Mouse (Mus musculus): ENCODE results near the gene Pola1.
A peak's percentile ranks its signal among the peaks of the same experiment; 100 is the strongest.

The Pola1 gene

DNA sequence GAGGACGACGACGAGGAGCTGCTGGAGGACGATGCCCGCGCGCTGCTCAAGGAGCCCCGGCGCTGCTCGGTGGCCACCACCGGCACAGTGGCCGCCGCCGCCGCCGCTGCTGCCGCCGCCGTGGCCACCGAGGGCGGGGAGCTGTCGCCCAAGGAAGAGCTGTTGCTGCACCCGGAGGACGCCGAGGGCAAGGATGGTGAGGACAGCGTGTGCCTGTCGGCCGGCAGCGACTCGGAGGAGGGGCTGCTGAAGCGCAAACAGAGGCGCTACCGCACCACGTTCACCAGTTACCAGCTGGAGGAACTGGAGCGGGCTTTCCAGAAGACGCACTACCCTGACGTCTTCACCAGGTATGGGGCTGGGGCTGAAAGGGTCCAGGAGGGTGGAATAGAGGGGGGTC, 342.9 kb downstream of the Pola1 start:
- no peak for DNase-seq (ENCODE audit: low spot score in 2 of 2)

DNA sequence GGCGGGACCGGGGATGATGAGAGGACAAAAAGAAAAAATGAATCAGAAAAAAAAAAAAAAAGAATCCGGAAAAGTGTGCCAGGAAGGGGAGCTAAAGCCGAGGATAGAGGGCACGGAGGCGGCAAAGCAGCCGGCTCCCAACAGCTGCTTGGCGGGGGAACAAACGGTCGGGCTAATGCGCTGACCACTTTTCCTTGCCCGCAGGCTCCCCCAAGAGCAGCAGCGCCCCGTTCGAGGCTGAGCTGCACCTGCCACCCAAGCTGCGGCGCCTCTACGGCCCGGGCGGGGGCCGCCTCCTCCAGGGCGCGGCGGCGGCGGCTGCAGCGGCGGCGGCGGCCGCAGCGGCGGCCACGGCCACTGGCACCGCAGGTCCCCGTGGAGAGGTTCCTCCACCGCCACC, 343.6 kb downstream of the Pola1 start:
- no peak for DNase-seq (ENCODE audit: low spot score in 2 of 2)

GRCm38 (mm10) chrX:93286291-93286893, 345.6 kb downstream of the Pola1 start, which contains the start of gene Arx:
Gene Arx, plus strand, starts transcription at chrX:93286445.
- peak; percentile 25 to 37 for DNase-seq (ENCODE audit: low spot score in 2 of 2)

GRCm38 (mm10) chrX:93285091-93285490, 346.9 kb downstream of the Pola1 start:
- DNase-seq (ENCODE audit: low spot score in 2 of 2): no peak

DNA sequence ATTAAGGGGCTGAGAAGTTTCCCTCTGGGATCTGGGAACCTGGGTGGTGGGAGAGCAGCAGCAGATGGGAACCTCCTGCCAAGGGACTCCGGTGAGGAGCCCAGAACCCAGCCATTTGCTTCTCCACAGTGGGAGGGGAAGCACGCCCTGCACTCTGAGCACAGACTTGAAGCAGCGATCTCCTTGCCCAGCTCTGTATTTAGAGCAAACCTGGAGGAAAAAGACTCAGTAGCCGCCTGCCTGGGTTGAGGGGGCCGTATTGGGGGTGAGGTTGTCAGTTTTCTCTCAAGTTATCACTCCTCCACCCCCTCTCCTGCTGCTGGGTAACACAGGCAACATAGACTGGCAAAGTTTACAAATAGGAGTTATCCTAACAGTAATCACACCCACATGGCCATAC, 350.2 kb downstream of the Pola1 start:
- DNase-seq (ENCODE audit: low spot score in 2 of 2): no peak

GRCm38 (mm10) chrX:93281028-93281723, 350.8 kb downstream of the Pola1 start:
- DNase-seq (ENCODE audit: low spot score in 2 of 2): peak; percentile 21 to 42

DNA sequence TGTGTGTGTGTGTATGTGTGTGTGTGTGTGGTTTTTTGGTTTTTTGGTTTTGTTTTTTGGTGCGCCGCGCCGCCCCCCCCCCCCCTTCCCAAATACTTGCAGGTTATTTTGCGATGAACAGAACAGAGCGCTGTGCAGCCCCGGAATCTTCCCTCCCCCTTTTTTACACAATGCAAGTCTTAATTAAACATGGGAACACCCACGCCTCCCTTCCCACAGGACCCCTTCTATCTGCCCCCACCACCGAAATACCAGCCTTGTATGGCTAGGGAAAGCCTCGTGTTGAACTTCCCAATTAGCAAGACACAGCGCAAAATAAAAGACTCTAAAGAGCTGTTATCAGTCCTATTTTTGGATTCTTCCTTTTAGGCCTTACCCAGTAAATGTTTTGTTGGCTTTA, 352.0 kb downstream of the Pola1 start:
- no peak for DNase-seq (ENCODE audit: low spot score in 2 of 2)

GRCm38 (mm10) chrX:93275689-93276088, 356.3 kb downstream of the Pola1 start:
- DNase-seq (ENCODE audit: low spot score in 2 of 2): no peak

Measured in natural killer cell, adult 2 months (primary cell).